Mouse (Mus musculus) heart, postnatal 0 days (tissue): ENCODE measurements around the gene Nrk. TPM values are rescaled to one million over a fixed set of nuclear protein-coding genes. Genes with fewer than 3 reads are reported as not detected.

Experiments used
- ATAC-seq: fragments of 200-750 bp; cut with Nextera tagmentation; 2 replicates; pipeline ENCODE4 v1.8.0; 2017; ENCODE audit warnings: low read depth, moderate number of reproducible peaks, moderate library complexity; ENCODE audit not compliant: insufficient read depth
- DNase-seq: peaks from one replicate; pipeline ENCODE4 v3.0.0-alpha.2; 2016; ENCODE audit warnings: low spot score
- H3K27ac ChIP-seq: fragments of 300-500 bp; sonication (generic); 2 replicates; pipeline ENCODE4 v1.5.1; 2014; ENCODE audit warnings: low read depth, mild to moderate bottlenecking
- H3K27me3 ChIP-seq: fragments of 300-500 bp; sonication (generic); 2 replicates; pipeline ENCODE4 v1.6.1; 2014; ENCODE audit warnings: low read length, mixed read lengths; ENCODE audit not compliant: control insufficient read depth, insufficient read depth
- H3K36me3 ChIP-seq: fragments of 300-500 bp; sonication (generic); replicated peaks from 2 replicates; pipeline ENCODE4 v1.6.1; 2014; ENCODE audit warnings: low read length, mixed read lengths; ENCODE audit not compliant: control insufficient read depth, insufficient read depth
- H3K4me1 ChIP-seq: fragments of 300-500 bp; sonication (generic); 2 replicates; pipeline ENCODE4 v1.6.1; 2014; ENCODE audit warnings: antibody characterized with exemption; ENCODE audit not compliant: control insufficient read depth, insufficient read depth
- H3K4me2 ChIP-seq: fragments of 300-500 bp; sonication (generic); 2 replicates; pipeline ENCODE4 v1.6.1; 2014; ENCODE audit warnings: low read depth, mild to moderate bottlenecking, low read length, moderate library complexity
- H3K4me3 ChIP-seq: fragments of 300-500 bp; sonication (generic); 2 replicates; pipeline ENCODE4 v1.5.1; 2014; ENCODE audit warnings: low read depth, low read length
- H3K9ac ChIP-seq: fragments of 300-500 bp; sonication (generic); replicated peaks from 2 replicates; pipeline ENCODE4 v1.6.1; 2014; ENCODE audit warnings: low read depth, low read length, mixed read lengths
- H3K9me3 ChIP-seq: fragments of 300-500 bp; sonication (generic); replicated peaks from 2 replicates; pipeline ENCODE4 v1.6.1; 2016; ENCODE audit warnings: low read length; ENCODE audit not compliant: control insufficient read depth
- CTCF ChIP-seq: IDR thresholded peaks from 2 replicates; pipeline ENCODE4 v1.5.1; 2016; ENCODE audit warnings: antibody characterized with exemption, control low read depth, low read depth
- EP300 ChIP-seq: IDR thresholded peaks from 2 replicates; pipeline ENCODE4 v1.6.1; 2016; ENCODE audit warnings: antibody characterized with exemption, low read depth
- WGBS: fragments of 180-500 bp; shearing (Covaris S2); extraction: QIAGEN DNeasy Blood & Tissue Kit; methylation state at CpG from one replicate; pipeline ENCODE4 v1.1.7; 2014; 5-methylcytosine and 5-hydroxymethylcytosine counted together
- polyA plus RNA-seq: library from polyadenylated mRNA; unstranded; fragments of >200 nt; fragmentation: Nextera tagmentation; extraction: Ambion mirVana; gene quantifications from 2 replicates; pipeline ENCODE4 v1.2.1, GENCODE M21; 2015
- total RNA-seq: library from RNA; depleted of rRNA; stranded (reverse); fragments of >200 nt; gene quantifications from 2 replicates; pipeline ENCODE4 v1.2.3, GENCODE M21; 2014; ENCODE audit warnings: low replicate concordance; rRNA removed

The Nrk gene
- total RNA-seq (12.0 and 16.7 TPM in 2 replicates), polyA plus RNA-seq (9.7 and 9.9 TPM in 2 replicates)

GRCm38 (mm10) chrX:138914041-138914776 is at the start of gene Nrk:
TSS of gene Nrk (plus strand) at chrX:138914430.
- Histone ChIP-seq H3K36me3 (no peaks in the 10 kb centered on the region), H3K4me1 (no peaks in the 10 kb centered on the region), H3K4me3 (peak within 1 kb of the TSS; percentile 51), H3K9me3 (no peaks in the 10 kb centered on the region), H3K4me2 (peak within 1 kb of the TSS; percentile 65), H3K9ac (no peak within 1 kb of the TSS; the same call in none of the 2 replicates), H3K27ac (peak within 1 kb of the TSS; percentile 43; the same call in 1 of the 2 replicates), H3K27me3 (no peaks in the 10 kb centered on the region)
- TF ChIP-seq EP300, result no peak
- no peak for TF ChIP-seq CTCF
- DNase-seq (no peak), ATAC-seq (peak; percentile 73)
- WGBS, result 21% methylated on average over 30 of the region's 55 CpGs

DNA sequence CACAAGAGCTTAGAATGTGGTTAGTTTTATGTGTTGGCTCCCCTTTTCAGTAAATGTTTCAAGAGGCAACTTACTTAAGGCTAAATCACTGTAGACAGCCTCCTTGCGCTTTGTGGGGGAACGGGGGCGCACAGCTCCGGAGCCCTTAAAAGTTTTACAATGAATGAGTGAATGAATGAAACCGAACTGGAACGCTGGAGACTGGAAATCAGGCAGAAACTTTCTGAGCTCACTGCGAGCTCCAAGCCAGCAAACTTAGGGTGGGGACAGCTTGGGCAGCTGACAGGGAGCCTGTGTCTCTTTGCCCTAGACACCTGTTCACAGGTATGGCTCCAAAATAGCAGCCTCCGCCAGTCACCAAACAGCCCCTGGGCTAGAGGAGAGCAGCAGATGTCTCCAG is 864 bp upstream of the Nrk start:
- Histone ChIP-seq H3K27me3 (no peaks in the 10 kb centered on the region), H3K9ac (no peak overlapping the region), H3K4me2 (peak overlapping the region; percentile 65), H3K36me3 (no peaks in the 10 kb centered on the region), H3K4me1 (no peaks in the 10 kb centered on the region), H3K27ac (no peak overlapping the region), H3K9me3 (no peaks in the 10 kb centered on the region), H3K4me3 (peak overlapping the region; percentile 51)
- WGBS, result 26% methylated on average over 8 of the region's 8 CpGs
- no peak for DNase-seq
- no peak for ATAC-seq
- TF ChIP-seq CTCF (no peak), EP300 (no peak)

GRCm38 (mm10) chrX:138914777-138915114 is 516 bp downstream of the Nrk start:
- no peaks in the 10 kb centered on the region for H3K4me1 ChIP-seq
- no peaks in the 10 kb centered on the region for H3K9me3 ChIP-seq
- DNase-seq, result no peak
- no peak overlapping the region; the same call in 1 of the 2 replicates for H3K9ac ChIP-seq
- no peaks in the 10 kb centered on the region for H3K36me3 ChIP-seq
- peak overlapping the region; percentile 43; the same call in 1 of the 2 replicates for H3K27ac ChIP-seq
- ATAC-seq, result no peak
- TF ChIP-seq CTCF (no peak), EP300 (no peak)
- WGBS, result 23% methylated on average over 12 of the region's 12 CpGs
- peak overlapping the region; percentile 65 for H3K4me2 ChIP-seq
- H3K4me3 ChIP-seq, result peak overlapping the region; percentile 51
- H3K27me3 ChIP-seq, result no peaks in the 10 kb centered on the region

DNA sequence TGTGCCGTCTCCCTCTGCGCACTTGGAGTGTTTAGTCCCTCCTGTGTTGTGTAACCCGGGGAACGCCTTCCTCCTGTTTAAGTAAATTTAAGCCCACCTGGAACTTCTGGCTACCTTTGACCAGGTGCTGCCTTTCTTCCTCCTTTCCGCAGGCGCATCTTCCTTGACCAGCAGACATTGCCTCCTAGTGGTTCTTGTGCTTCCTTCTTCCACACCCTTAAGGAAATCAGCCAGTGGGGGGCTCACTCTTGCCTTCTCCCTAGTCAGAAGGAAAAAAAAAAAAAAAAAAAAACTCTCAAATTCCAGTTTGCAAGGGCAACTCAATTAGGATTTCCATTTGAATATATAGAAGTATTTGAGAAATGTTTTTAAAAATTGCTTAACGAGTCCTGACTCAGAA is 4.8 kb downstream of the Nrk start:
- Histone ChIP-seq H3K36me3 (no peaks in the 10 kb centered on the region), H3K9me3 (no peaks in the 10 kb centered on the region), H3K4me3 (no peak overlapping the region), H3K9ac (no peak overlapping the region), H3K4me2 (no peak overlapping the region), H3K27me3 (no peaks in the 10 kb centered on the region), H3K27ac (no peak overlapping the region), H3K4me1 (no peaks in the 10 kb centered on the region)
- WGBS, result 61% methylated on average over 7 of the region's 7 CpGs
- no peak for DNase-seq
- no peak for ATAC-seq
- TF ChIP-seq CTCF, result peak; percentile 22; the same call in 1 of the 2 replicates
- no peak for TF ChIP-seq EP300

GRCm38 (mm10) chrX:138943905-138944304 is 29.7 kb downstream of the Nrk start:
- Histone ChIP-seq H3K9me3 (no peaks in the 10 kb centered on the region), H3K9ac (no peak overlapping the region), H3K4me3 (no peak overlapping the region), H3K27me3 (no peaks in the 10 kb centered on the region), H3K36me3 (no peaks in the 10 kb centered on the region), H3K27ac (no peak overlapping the region), H3K4me1 (no peaks in the 10 kb centered on the region), H3K4me2 (no peak overlapping the region)
- no peak for ATAC-seq
- WGBS, result 88% methylated on average over 6 of the region's 6 CpGs
- TF ChIP-seq CTCF (no peak), EP300 (no peak)
- no peak for DNase-seq
